ENCODE assay signal across 26 mouse cellular contexts in genomic region chr1:54882856-54883467, GRCm38 (mm10). TPM values are rescaled to one million over a fixed set of nuclear protein-coding genes. Genes with fewer than 3 reads are reported as not detected.
DNase-seq lines count a peak whose midpoint lies in the region; ATAC-seq and TF ChIP-seq lines count a peak whose summit lies in the region.
"Had no signal": no experiment of that assay in that cellular context is flagged by ENCODE, and none has a peak within 500 bp of the region (broad histone marks: within the 10 kb centered on the region; RNA-seq: fewer than 3 reads in every experiment).

No protein-coding gene starts in this region.

- H3K9me3 ChIP-seq in liver, embryonic 11.5 days (ENCODE audit: control insufficient read depth, low read length): no peaks in the 10 kb centered on the region
- H3K9me3 ChIP-seq: hindbrain, embryonic 15.5 days; intestine, embryonic 15.5 days; lung, embryonic 15.5 days; midbrain, embryonic 13.5 days; neural tube, embryonic 15.5 days had no signal

- TF ChIP-seq POLR2A in liver, adult 2 months (IDR thresholded peaks at IDR 0.05; ENCODE audit: extremely low read depth, insufficient read depth, low read length): no peak

- no peak for TF ChIP-seq CTCF in liver, adult 2 months (IDR thresholded peaks at IDR 0.05; ENCODE audit: low read depth, low read length)

- H3K79me2 ChIP-seq in liver, adult 2 months (ENCODE audit: control insufficient read depth, insufficient read depth, low read length): no peaks in the 10 kb centered on the region; the same call in 1 of the 2 replicates

- H3K27me3 ChIP-seq in liver, adult 2 months (ENCODE audit: control insufficient read depth, insufficient read depth, low read length): no peaks in the 10 kb centered on the region
- no peaks in the 10 kb centered on the region for H3K27me3 ChIP-seq in liver, embryonic 11.5 days (replicated peaks; ENCODE audit: control insufficient read depth, insufficient read depth, low read length)
- H3K27me3 ChIP-seq: CH12.LX; heart, embryonic 12.5 days; hindbrain, embryonic 15.5 days; intestine, embryonic 15.5 days; midbrain, embryonic 13.5 days; neural tube, embryonic 15.5 days had no signal

- intact Hi-C loops in left cerebral cortex, postnatal 36 days (cut with DNase I): no loop called here

- H3K4me2 ChIP-seq in liver, embryonic 11.5 days: no peak overlapping the region
- H3K4me2 ChIP-seq: heart, embryonic 12.5 days; hindbrain, embryonic 15.5 days; intestine, embryonic 15.5 days; lung, embryonic 15.5 days; midbrain, embryonic 13.5 days; neural tube, embryonic 15.5 days had no signal

- no peaks in the 10 kb centered on the region for H3K36me3 ChIP-seq in liver, adult 2 months (ENCODE audit: control insufficient read depth, insufficient read depth, low read length)
- no peaks in the 10 kb centered on the region for H3K36me3 ChIP-seq in liver, embryonic 11.5 days (ENCODE audit: control insufficient read depth, insufficient read depth, low read length)
- H3K36me3 ChIP-seq: hindbrain, embryonic 15.5 days; intestine, embryonic 15.5 days; lung, embryonic 15.5 days; midbrain, embryonic 13.5 days; neural tube, embryonic 15.5 days had no signal

- no peak overlapping the region for H3K27ac ChIP-seq in liver, adult 2 months (replicated peaks; ENCODE audit: insufficient read depth, low read depth, low read length)
- H3K27ac ChIP-seq in liver, embryonic 11.5 days (ENCODE audit: low read depth, low read length): no peak overlapping the region
- H3K27ac ChIP-seq: heart, adult 2 months; hindbrain, embryonic 15.5 days; intestine, embryonic 15.5 days; kidney, postnatal 0 days; lung, embryonic 15.5 days; midbrain, embryonic 13.5 days; neural tube, embryonic 15.5 days had no signal

- ATAC-seq in liver, embryonic 11.5 days (replicated peaks; ENCODE audit: low FRiP score): no peak; the same call in 1 of the 2 replicates
- peak; percentile 71 for ATAC-seq in activated CD4-positive, CD25-positive, alpha-beta regulatory T cell, adult 4 months
- ATAC-seq in megakaryocyte, adult 5-6 weeks (ENCODE audit: poor library complexity, severe bottlenecking): peak; percentile 53
- ATAC-seq in megakaryocyte-erythroid progenitor cell, adult 5-6 weeks (replicated peaks; ENCODE audit: low FRiP score, low TSS enrichment, poor library complexity, severe bottlenecking): no peak
- ATAC-seq: intestine, embryonic 15.5 days; midbrain, embryonic 13.5 days had no signal

- H3K4me1 ChIP-seq in liver, adult 2 months (ENCODE audit: control insufficient read depth, insufficient read depth, low read length): peaks cover 7% of the 10 kb centered on the region
- no peaks in the 10 kb centered on the region for H3K4me1 ChIP-seq in liver, embryonic 11.5 days (replicated peaks; ENCODE audit: control insufficient read depth, insufficient read depth, low read length)
- H3K4me1 ChIP-seq: midbrain, embryonic 13.5 days had no signal

- H3K4me3 ChIP-seq in liver, adult 2 months (ENCODE audit: insufficient read depth, low read depth, low read length): no peak overlapping the region
- H3K4me3 ChIP-seq in liver, embryonic 11.5 days (ENCODE audit: low read depth, low read length): no peak overlapping the region
- H3K4me3 ChIP-seq: erythroblast, embryonic 14.5 days; heart, adult 2 months; heart, embryonic 12.5 days; hindbrain, embryonic 15.5 days; intestine, embryonic 15.5 days; lung, embryonic 15.5 days; midbrain, embryonic 13.5 days; neural tube, embryonic 15.5 days had no signal

- H3K9ac ChIP-seq in liver, adult 2 months (ENCODE audit: low read depth, low read length): no peak overlapping the region
- no peak overlapping the region for H3K9ac ChIP-seq in liver, embryonic 11.5 days (ENCODE audit: low read depth, low read length)
- H3K9ac ChIP-seq: heart, embryonic 12.5 days; hindbrain, embryonic 15.5 days; intestine, embryonic 15.5 days; lung, embryonic 15.5 days; midbrain, embryonic 13.5 days; neural tube, embryonic 15.5 days had no signal

- DNase-seq in liver, adult 2 months (ENCODE audit: extremely low read depth, low read depth, low spot score): peak; percentile 53
- DNase-seq in liver, embryonic 11.5 days (ENCODE audit: low spot score): no peak
- DNase-seq in yolk sac, embryonic 10.5 days (ENCODE audit: low spot score): peak; percentile 62
- no peak for DNase-seq in left cerebral cortex, postnatal 36 days (ENCODE audit: low spot score in 2 of 2)
- DNase-seq in urinary bladder, postnatal 36 days (ENCODE audit: low spot score in 2 of 2): no peak
- DNase-seq: adrenal gland, postnatal 14 days; cerebellum, adult 11-12 months; cerebellum, adult 9-11 months; gastrocnemius, postnatal 14 days; heart, adult 2 months; kidney, adult 2 months; kidney, postnatal 4 days; left cerebral cortex, postnatal 4 days; right cerebral cortex, postnatal 4 days had no signal

- 28% methylated on average over 2 of the region's 2 CpGs for WGBS in liver, adult 2 months
- 73% methylated on average over 2 of the region's 2 CpGs for WGBS in liver, embryonic 11.5 days

RNA-seq across cellular contexts. Expression of gene Ankrd44, which starts 43.2 kb away (rescaled TPM):
- 7.2 and 8.5 TPM in 2 replicates for total RNA-seq in liver, adult 2 months (2014; rRNA removed)
- polyA plus RNA-seq in liver, adult 2 months (2012; rRNA removed): 1.6 and 2.3 TPM in 2 replicates
- 11.8 and 12.1 TPM in 2 replicates for polyA plus RNA-seq in liver, embryonic 11.5 days (2014; fragmentation: Nextera tagmentation; extraction: Ambion mirVana)
- polyA plus RNA-seq in activated CD4-positive, CD25-positive, alpha-beta regulatory T cell, adult 4 months (2017; shearing (Covaris generic)): 100 to 1,000 TPM; 157 to 185 TPM
- 205 and 209 TPM in 2 replicates for total RNA-seq in megakaryocyte, adult 5-6 weeks (2015)
- total RNA-seq in megakaryocyte, adult 5-6 weeks (2017): 124 and 138 TPM in 2 replicates
- 19.2 and 23.8 TPM in 2 replicates for total RNA-seq in megakaryocyte-erythroid progenitor cell, adult 5-6 weeks (2014; fragmentation: Nextera tagmentation)
- 12.5 and 17.5 TPM in 2 replicates for total RNA-seq in megakaryocyte-erythroid progenitor cell, adult 5-6 weeks (2017)
- 10 to 100 TPM; 19.7 to 21.7 TPM for total RNA-seq in left cerebral cortex, postnatal 36 days (2021)

Comparison
In these comparisons a context has a peak if more than half of its experiments do, and no peak if none do; other contexts are left out.
1. DNase-seq: peak in liver, adult 2 months (single experiment) and yolk sac, embryonic 10.5 days (single experiment); none in liver, embryonic 11.5 days (single experiment), left cerebral cortex, postnatal 36 days (0 of 2) and urinary bladder, postnatal 36 days (0 of 2).
2. ATAC-seq: peak in activated CD4-positive, CD25-positive, alpha-beta regulatory T cell, adult 4 months (single experiment) and megakaryocyte, adult 5-6 weeks (single experiment); none in liver, embryonic 11.5 days (single experiment) and megakaryocyte-erythroid progenitor cell, adult 5-6 weeks (single experiment).
3. RNA of gene Ankrd44, which starts 43.2 kb away (total RNA-seq): 124 to 209 TPM in megakaryocyte, adult 5-6 weeks; 19.7 to 21.7 TPM in left cerebral cortex, postnatal 36 days, 12.5 to 23.8 TPM in megakaryocyte-erythroid progenitor cell, adult 5-6 weeks and 7.2 to 8.5 TPM in liver, adult 2 months; every median in the first group is over 4 times any median in the second.